Mouse (Mus musculus) embryonic facial prominence, embryonic 12.5 days (tissue): Measurements from ENCODE around the gene Cd7. TPM values are rescaled to one million over a fixed set of nuclear protein-coding genes. Genes with fewer than 3 reads are reported as not detected.
"Not testable (repeated sequence)": the region's sequence is repeated elsewhere in the genome, so short reads cannot be mapped to it uniquely, and the experiment has no call there.

Experiments used
- ATAC-seq: fragments of 200-750 bp; cut with Nextera tagmentation; 2 replicates; pipeline ENCODE4 v1.8.0; 2017; ENCODE audit not compliant: insufficient number of reproducible peaks, insufficient read depth, low FRiP score, low TSS enrichment
- H3K27ac ChIP-seq: fragments of 300-500 bp; sonication (generic); 2 replicates; pipeline ENCODE4 v1.5.1; 2016; ENCODE audit warnings: mild to moderate bottlenecking
- H3K27me3 ChIP-seq: fragments of 300-500 bp; sonication (generic); 2 replicates; pipeline ENCODE4 v1.6.1; 2016; ENCODE audit warnings: mild to moderate bottlenecking, moderate library complexity
- H3K36me3 ChIP-seq: fragments of 300-500 bp; sonication (generic); 2 replicates; pipeline ENCODE4 v1.6.1; 2016; ENCODE audit warnings: mild to moderate bottlenecking
- H3K4me1 ChIP-seq: fragments of 300-500 bp; sonication (generic); 2 replicates; pipeline ENCODE4 v1.6.1; 2016
- H3K4me2 ChIP-seq: fragments of 300-500 bp; sonication (generic); replicated peaks from 2 replicates; pipeline ENCODE4 v1.6.1; 2016; ENCODE audit warnings: mild to moderate bottlenecking, moderate library complexity
- H3K4me3 ChIP-seq: fragments of 300-500 bp; sonication (generic); 2 replicates; pipeline ENCODE4 v1.5.1; 2016; ENCODE audit warnings: mild to moderate bottlenecking
- H3K9ac ChIP-seq: fragments of 300-500 bp; sonication (generic); 2 replicates; pipeline ENCODE4 v1.6.1; 2016; ENCODE audit warnings: mild to moderate bottlenecking, moderate library complexity
- H3K9me3 ChIP-seq: fragments of 300-500 bp; sonication (generic); 2 replicates; pipeline ENCODE4 v1.6.1; 2016; ENCODE audit warnings: mild to moderate bottlenecking, moderate library complexity
- WGBS: fragments of 180-500 bp; shearing (Covaris S2); methylation state at CpG from one replicate; pipeline ENCODE4 v1.1.7; 2016; 5-methylcytosine and 5-hydroxymethylcytosine counted together
- polyA plus RNA-seq: library from polyadenylated mRNA; unstranded; fragments of >200 nt; fragmentation: Nextera tagmentation; extraction: Ambion mirVana; gene quantifications from 2 replicates; pipeline ENCODE4 v1.2.1, GENCODE M21; 2016

The Cd7 gene
- polyA plus RNA-seq, 1 experiment from 2014 or later: 0.38 TPM

GRCm38 (mm10) chr11:121043025-121043424 is 3.8 kb upstream of the Cd7 start:
- not testable (repeated sequence) for H3K36me3 ChIP-seq, H3K4me2 ChIP-seq, H3K27me3 ChIP-seq, H3K4me1 ChIP-seq, H3K4me3 ChIP-seq, H3K9me3 ChIP-seq, H3K9ac ChIP-seq, ATAC-seq, H3K27ac ChIP-seq
- 67% methylated on average over 1 of the region's 1 CpGs for WGBS

DNA sequence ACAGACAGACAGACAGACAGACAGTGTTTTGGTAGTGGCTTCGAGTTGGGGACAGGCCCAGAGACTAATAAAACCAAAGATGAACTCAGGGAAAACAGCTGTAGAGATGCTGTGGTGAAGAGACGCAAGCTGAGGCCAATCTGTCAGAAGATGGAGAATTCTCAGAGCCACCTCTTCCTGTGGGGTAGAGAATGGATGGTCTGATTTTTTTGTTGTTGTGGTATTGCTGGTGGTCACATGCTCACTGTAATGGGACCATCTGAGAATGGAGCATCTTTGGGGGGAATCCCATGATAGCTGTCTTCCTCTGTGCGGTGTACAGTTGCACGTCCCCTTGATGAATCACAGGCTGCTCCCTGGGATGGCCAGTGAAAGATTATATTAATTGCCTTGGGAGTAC is 3.3 kb upstream of the Cd7 start:
- H3K9ac ChIP-seq: no peak overlapping the region
- no peaks in the 10 kb centered on the region for H3K27me3 ChIP-seq
- no peak overlapping the region for H3K4me2 ChIP-seq
- no peaks in the 10 kb centered on the region for H3K9me3 ChIP-seq
- WGBS: 77% methylated on average over 4 of the region's 4 CpGs
- H3K27ac ChIP-seq: no peak overlapping the region
- H3K4me1 ChIP-seq: no peaks in the 10 kb centered on the region
- no peak overlapping the region for H3K4me3 ChIP-seq
- no peaks in the 10 kb centered on the region for H3K36me3 ChIP-seq
- no peak for ATAC-seq

DNA sequence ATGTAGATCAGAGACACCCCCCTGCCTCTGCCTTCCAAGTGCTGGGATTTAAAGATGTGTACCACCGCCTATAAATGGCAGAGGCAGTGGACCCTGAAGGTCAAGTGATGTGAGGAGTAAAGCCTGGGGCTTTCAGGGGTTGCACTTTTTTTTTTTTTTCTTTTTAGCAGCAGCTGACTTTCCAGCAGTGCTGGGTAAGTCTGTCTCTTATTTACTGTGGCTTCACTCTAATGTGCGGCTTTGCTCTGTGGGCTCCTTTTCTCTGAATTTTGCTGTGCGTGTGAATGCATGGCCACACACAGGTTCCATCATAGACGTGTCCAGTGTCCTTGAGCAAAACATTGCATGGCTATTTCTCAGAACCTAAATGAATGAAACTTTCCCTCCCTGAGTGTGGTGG is 2.4 kb upstream of the Cd7 start:
- Histone ChIP-seq H3K27ac (no peak overlapping the region), H3K9ac (no peak overlapping the region; the same call in 1 of the 2 replicates), H3K4me3 (no peak overlapping the region), H3K36me3 (no peaks in the 10 kb centered on the region), H3K9me3 (no peaks in the 10 kb centered on the region), H3K4me2 (no peak overlapping the region), H3K4me1 (no peaks in the 10 kb centered on the region), H3K27me3 (no peaks in the 10 kb centered on the region)
- no peak for ATAC-seq
- 68% methylated on average over 4 of the region's 4 CpGs for WGBS

GRCm38 (mm10) chr11:121041212-121041611 is 2.0 kb upstream of the Cd7 start:
- Histone ChIP-seq H3K27me3 (no peaks in the 10 kb centered on the region), H3K4me3 (no peak overlapping the region), H3K27ac (no peak overlapping the region), H3K9me3 (no peaks in the 10 kb centered on the region), H3K36me3 (no peaks in the 10 kb centered on the region), H3K4me2 (no peak overlapping the region), H3K4me1 (no peaks in the 10 kb centered on the region), H3K9ac (no peak overlapping the region)
- ATAC-seq: no peak
- 8% methylated on average over 4 of the region's 4 CpGs for WGBS

- no peak overlapping the region for H3K4me2 ChIP-seq
- H3K27me3 ChIP-seq: no peaks in the 10 kb centered on the region
- ATAC-seq: no peak
- no peaks in the 10 kb centered on the region for H3K36me3 ChIP-seq
- no peak overlapping the region for H3K9ac ChIP-seq
- H3K4me1 ChIP-seq: no peaks in the 10 kb centered on the region
- WGBS: 90% methylated on average over 11 of the region's 11 CpGs
- H3K9me3 ChIP-seq: no peaks in the 10 kb centered on the region
- no peak overlapping the region for H3K27ac ChIP-seq
- H3K4me3 ChIP-seq: no peak overlapping the region
Measured at GRCm38 (mm10) chr11:121038366-121039240, 615 bp downstream of the Cd7 start.

DNA sequence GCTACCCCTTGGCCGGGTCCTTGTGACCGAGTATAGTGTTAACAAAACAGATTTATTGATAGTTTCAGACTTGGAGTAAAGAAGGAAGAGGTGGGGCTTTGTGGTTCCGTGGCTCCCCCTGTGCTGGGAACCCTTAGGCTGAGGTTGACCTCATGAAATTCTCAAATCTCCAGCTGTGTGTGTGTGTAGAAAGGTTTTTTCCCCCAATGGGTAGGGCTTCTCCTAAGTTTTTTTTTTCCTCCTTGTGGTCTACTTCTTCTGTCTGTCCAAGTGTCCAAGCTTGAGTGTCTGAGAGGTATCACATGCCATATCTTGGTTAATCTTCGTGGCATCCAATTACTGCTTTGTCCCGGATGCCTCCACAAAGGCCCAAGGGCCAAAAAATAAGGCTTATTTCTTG is 6.1 kb downstream of the Cd7 start:
- Histone ChIP-seq H3K4me1 (no peaks in the 10 kb centered on the region), H3K9me3 (no peaks in the 10 kb centered on the region), H3K27ac (no peak overlapping the region), H3K4me3 (no peak overlapping the region), H3K9ac (no peak overlapping the region), H3K36me3 (no peaks in the 10 kb centered on the region), H3K27me3 (no peaks in the 10 kb centered on the region), H3K4me2 (no peak overlapping the region)
- ATAC-seq: no peak
- WGBS: 83% methylated on average over 5 of the region's 5 CpGs

- no peaks in the 10 kb centered on the region for H3K9me3 ChIP-seq
- H3K9ac ChIP-seq: no peak overlapping the region
- WGBS: 81% methylated on average over 7 of the region's 7 CpGs
- no peak for ATAC-seq
- no peaks in the 10 kb centered on the region for H3K4me1 ChIP-seq
- H3K4me3 ChIP-seq: no peak overlapping the region
- H3K4me2 ChIP-seq: no peak overlapping the region
- no peak overlapping the region for H3K27ac ChIP-seq
- no peaks in the 10 kb centered on the region for H3K36me3 ChIP-seq
- H3K27me3 ChIP-seq: no peaks in the 10 kb centered on the region
Measured at GRCm38 (mm10) chr11:121027259-121027658, 12.0 kb downstream of the Cd7 start.

- no peaks in the 10 kb centered on the region for H3K36me3 ChIP-seq
- H3K4me3 ChIP-seq: no peak overlapping the region
- 64% methylated on average over 6 of the region's 6 CpGs for WGBS
- ATAC-seq: no peak
- no peak overlapping the region for H3K27ac ChIP-seq
- H3K27me3 ChIP-seq: no peaks in the 10 kb centered on the region
- H3K9ac ChIP-seq: no peak overlapping the region
- H3K4me2 ChIP-seq: no peak overlapping the region
- H3K9me3 ChIP-seq: no peaks in the 10 kb centered on the region
- no peaks in the 10 kb centered on the region for H3K4me1 ChIP-seq
Measured at GRCm38 (mm10) chr11:121024163-121024562, 15.1 kb downstream of the Cd7 start.

- no peak for ATAC-seq
- Histone ChIP-seq H3K4me3 (no peak overlapping the region), H3K4me1 (no peaks in the 10 kb centered on the region), H3K9me3 (no peaks in the 10 kb centered on the region), H3K27me3 (no peaks in the 10 kb centered on the region), H3K36me3 (no peaks in the 10 kb centered on the region), H3K4me2 (no peak overlapping the region), H3K9ac (no peak overlapping the region), H3K27ac (no peak overlapping the region)
- 82% methylated on average over 5 of the region's 5 CpGs for WGBS
Measured at GRCm38 (mm10) chr11:121019501-121019900, 19.7 kb downstream of the Cd7 start.

GRCm38 (mm10) chr11:121017703-121018102 is 21.5 kb downstream of the Cd7 start:
- Histone ChIP-seq H3K9ac (no peak overlapping the region), H3K4me2 (no peak overlapping the region), H3K4me3 (no peak overlapping the region), H3K4me1 (no peaks in the 10 kb centered on the region), H3K27ac (no peak overlapping the region), H3K36me3 (no peaks in the 10 kb centered on the region), H3K9me3 (no peaks in the 10 kb centered on the region), H3K27me3 (no peaks in the 10 kb centered on the region)
- 0 out of 2 replicates have a peak, but pooled peaks have one; percentile 60 for ATAC-seq
- WGBS: 32% methylated on average over 3 of the region's 3 CpGs

DNA sequence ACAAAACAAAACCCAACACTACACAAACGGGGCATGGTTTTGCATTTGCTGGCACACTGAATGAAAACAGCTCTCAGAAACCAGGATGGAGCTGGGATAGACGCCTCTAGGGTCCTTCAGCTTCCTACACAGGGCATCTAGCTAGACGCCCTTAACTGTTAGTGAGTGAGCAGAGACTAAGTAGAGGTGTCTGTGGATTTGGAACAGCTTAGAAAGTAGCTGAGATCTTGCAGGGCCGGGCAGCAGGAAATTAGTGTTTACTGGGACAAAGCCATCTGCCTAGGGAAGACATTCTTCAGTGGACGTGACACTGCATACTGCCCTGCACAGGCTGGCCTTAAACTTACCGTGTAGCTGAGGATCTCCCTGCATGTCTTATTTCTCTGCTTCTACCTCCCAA is 23.7 kb downstream of the Cd7 start:
- Histone ChIP-seq H3K27me3 (no peaks in the 10 kb centered on the region), H3K4me3 (no peak overlapping the region), H3K9ac (no peak overlapping the region), H3K4me2 (no peak overlapping the region), H3K4me1 (no peaks in the 10 kb centered on the region), H3K36me3 (no peaks in the 10 kb centered on the region), H3K9me3 (no peaks in the 10 kb centered on the region), H3K27ac (no peak overlapping the region)
- 58% methylated on average over 6 of the region's 6 CpGs for WGBS
- no peak for ATAC-seq

- H3K4me3 ChIP-seq: no peak overlapping the region
- no peaks in the 10 kb centered on the region for H3K4me1 ChIP-seq
- ATAC-seq: no peak
- no peaks in the 10 kb centered on the region for H3K27me3 ChIP-seq
- H3K4me2 ChIP-seq: peak overlapping the region; percentile 35
- no peaks in the 10 kb centered on the region for H3K36me3 ChIP-seq
- no peak overlapping the region for H3K27ac ChIP-seq
- H3K9me3 ChIP-seq: no peaks in the 10 kb centered on the region
- H3K9ac ChIP-seq: no peak overlapping the region
- WGBS: 59% methylated on average over 19 of the region's 19 CpGs
Measured at GRCm38 (mm10) chr11:121014896-121015300, 24.3 kb downstream of the Cd7 start.
